1 mouse cellular context compared by ENCODE assay signal in the genomic region with DNA sequence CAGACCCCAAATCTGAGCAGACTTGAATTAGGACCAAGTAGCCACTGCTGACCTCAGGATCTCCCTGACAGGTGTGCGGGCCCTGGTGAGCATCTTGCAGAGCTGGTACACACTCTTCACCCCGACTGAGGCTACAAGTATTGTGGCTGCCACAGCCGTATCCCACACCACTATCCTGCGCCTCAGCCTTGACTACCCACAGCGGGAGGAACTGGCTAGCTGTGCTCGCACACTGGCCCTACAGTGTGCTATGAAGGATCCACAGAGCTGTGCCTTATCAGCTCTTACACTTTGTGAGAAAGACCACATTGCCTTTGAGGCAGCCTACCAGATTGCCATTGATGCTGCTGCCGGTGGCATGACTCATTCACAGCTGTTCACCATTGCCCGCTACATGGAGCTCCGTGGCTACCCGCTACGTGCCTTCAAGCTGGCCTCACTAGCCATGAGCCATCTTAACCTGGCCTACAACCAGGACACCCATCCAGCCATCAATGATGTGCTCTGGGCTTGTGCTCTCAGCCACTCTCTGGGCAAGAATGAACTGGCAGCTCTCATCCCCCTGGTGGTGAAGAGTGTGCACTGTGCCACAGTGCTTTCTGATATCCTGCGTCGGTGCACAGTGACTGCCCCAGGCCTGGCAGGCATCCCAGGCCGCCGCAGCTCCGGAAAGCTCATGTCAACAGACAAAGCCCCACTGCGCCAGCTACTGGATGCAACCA.
TF ChIP-seq lines count a peak whose summit lies in the region.

No protein-coding gene starts in this region.

TF ChIP-seq in myocyte, 11 proteins besides CTCF, POLR2A, EP300 and RAD21 (continued from another document):
- no peak for TF ChIP-seq REST (IDR thresholded peaks at IDR 0.05; ENCODE audit: insufficient read depth, insufficient read length)
- no peak for TF ChIP-seq POLR2AphosphoS2 (IDR thresholded peaks at IDR 0.05; ENCODE audit: insufficient read length, low read depth)
- TF ChIP-seq MAX (IDR thresholded peaks at IDR 0.05; ENCODE audit: low read depth): no peak
